Mouse (Mus musculus) olfactory bulb, adult 2 months (tissue): Measurements from ENCODE around the gene Arl4d.

Experiments
- CTCF ChIP-seq: fragments of 200-500 bp; IDR thresholded peaks from 2 replicates; pipeline ENCODE4 v1.5.1; 2012; ENCODE audit warnings: low read depth, mild to moderate bottlenecking, low read length, moderate library complexity; ENCODE audit not compliant: insufficient read depth
- POLR2A ChIP-seq: fragments of 200-500 bp; IDR thresholded peaks from 2 replicates; pipeline ENCODE4 v1.6.1; 2012; ENCODE audit warnings: mild to moderate bottlenecking, low read depth, low read length, moderate library complexity; ENCODE audit not compliant: insufficient read depth

DNA sequence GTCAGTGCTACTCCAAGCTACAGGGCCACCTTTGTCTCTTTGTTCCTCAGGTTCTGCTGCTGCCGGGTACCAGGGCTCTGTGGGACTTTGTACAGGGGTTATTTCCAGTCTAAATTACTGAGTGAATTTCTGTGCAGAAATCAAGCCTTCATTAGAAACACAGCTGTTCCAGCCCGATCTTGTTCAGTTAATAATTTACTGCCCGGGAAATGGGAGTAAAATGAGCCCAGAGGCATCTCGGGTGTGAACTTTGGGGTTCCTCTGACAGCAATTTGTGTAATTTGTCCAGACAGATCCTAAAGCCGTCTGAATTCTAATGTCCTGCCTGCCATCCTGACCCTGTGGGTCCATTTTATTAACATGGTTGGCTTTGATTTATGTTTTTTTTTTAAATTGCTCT is 38.7 kb downstream of the Arl4d start:
- no peak for TF ChIP-seq POLR2A
- TF ChIP-seq CTCF = no peak
